Comparison of ENCODE assay signal across 10 mouse cellular contexts in genomic region chr6:54253206-54253605, GRCm38 (mm10).
DNase-seq lines count a peak whose midpoint lies in the region; ATAC-seq and TF ChIP-seq lines count a peak whose summit lies in the region.
"Had no signal": no experiment of that assay in that cellular context is flagged by ENCODE, and none has a peak within 500 bp of the region (broad histone marks: within the 10 kb centered on the region; RNA-seq: fewer than 3 reads in every experiment).

No protein-coding gene starts in this region.

- no peaks in the 10 kb centered on the region for H3K27me3 ChIP-seq in forebrain, postnatal 0 days (ENCODE audit: insufficient read depth, low read length)
- no peaks in the 10 kb centered on the region for H3K27me3 ChIP-seq in forebrain, embryonic 16.5 days (replicated peaks; ENCODE audit: control insufficient read depth, insufficient read depth, low read length)
- H3K27me3 ChIP-seq in lung, postnatal 0 days (replicated peaks; ENCODE audit: insufficient read depth, low read length) = no peaks in the 10 kb centered on the region
- no peaks in the 10 kb centered on the region for H3K27me3 ChIP-seq in midbrain, embryonic 14.5 days (ENCODE audit: control insufficient read depth, insufficient read depth, low read length)
- H3K27me3 ChIP-seq: heart, embryonic 13.5 days; limb, embryonic 15.5 days had no signal

- no peaks in the 10 kb centered on the region for H3K4me1 ChIP-seq in forebrain, postnatal 0 days (ENCODE audit: insufficient read depth)
- peaks cover 5% of the 10 kb centered on the region; the same call in 1 of the 2 replicates for H3K4me1 ChIP-seq in forebrain, embryonic 16.5 days (replicated peaks; ENCODE audit: control insufficient read depth, insufficient read depth, low read length)
- no peaks in the 10 kb centered on the region for H3K4me1 ChIP-seq in lung, postnatal 0 days (ENCODE audit: insufficient read depth, low read depth, low read length)
- H3K4me1 ChIP-seq in midbrain, embryonic 14.5 days (ENCODE audit: control insufficient read depth, insufficient read depth, low read length) = no peaks in the 10 kb centered on the region

- H3K4me2 ChIP-seq in forebrain, postnatal 0 days (ENCODE audit: low read depth) = no peak overlapping the region
- no peak overlapping the region for H3K4me2 ChIP-seq in forebrain, embryonic 16.5 days (ENCODE audit: low read length)
- no peak overlapping the region for H3K4me2 ChIP-seq in lung, postnatal 0 days (replicated peaks; ENCODE audit: low read depth, low read length)
- no peak overlapping the region for H3K4me2 ChIP-seq in midbrain, embryonic 14.5 days (ENCODE audit: low read length)
- H3K4me2 ChIP-seq: heart, embryonic 13.5 days; limb, embryonic 15.5 days had no signal

- TF ChIP-seq EP300 in lung, postnatal 0 days (IDR thresholded peaks at IDR 0.05) = no peak

- WGBS in forebrain, postnatal 0 days = 67% methylated on average over 5 of the region's 5 CpGs
- 63% methylated on average over 5 of the region's 5 CpGs for WGBS in forebrain, embryonic 16.5 days
- WGBS in lung, postnatal 0 days = 66% methylated on average over 5 of the region's 5 CpGs
- WGBS in midbrain, embryonic 14.5 days = 64% methylated on average over 5 of the region's 5 CpGs

- H3K27ac ChIP-seq in forebrain, postnatal 0 days (ENCODE audit: low read depth, low read length) = no peak overlapping the region
- H3K27ac ChIP-seq in forebrain, embryonic 16.5 days (ENCODE audit: low read length) = no peak overlapping the region
- H3K27ac ChIP-seq in lung, postnatal 0 days (ENCODE audit: low read length) = no peak overlapping the region
- H3K27ac ChIP-seq in midbrain, embryonic 14.5 days (replicated peaks; ENCODE audit: low read depth, low read length) = no peak overlapping the region
- H3K27ac ChIP-seq: limb, embryonic 15.5 days had no signal

- DNase-seq in forebrain, postnatal 0 days = no peak
- DNase-seq in right cerebral cortex, postnatal 14 days = peak; percentile 35
- no peak for DNase-seq in right cerebral cortex, postnatal 25 days
- peak; percentile 64 for DNase-seq in cerebellum, adult 9-10 months
- no peak for DNase-seq in lung, postnatal 0 days (ENCODE audit: low spot score)
- DNase-seq in midbrain, embryonic 14.5 days = no peak
- DNase-seq in urinary bladder, postnatal 4 days (ENCODE audit: low spot score in 2 of 2) = no peak

- ATAC-seq in forebrain, postnatal 0 days = no peak
- ATAC-seq in forebrain, embryonic 16.5 days = no peak
- ATAC-seq in lung, postnatal 0 days = 0 out of 2 replicates have a peak, but pooled peaks have one; percentile 8
- ATAC-seq in midbrain, embryonic 14.5 days (ENCODE audit: low FRiP score, low TSS enrichment) = no peak

- peak; percentile 50 for TF ChIP-seq CTCF in forebrain, postnatal 0 days (IDR thresholded peaks at IDR 0.05; ENCODE audit: low read depth)
- peak; percentile 68 for TF ChIP-seq CTCF in lung, postnatal 0 days (IDR thresholded peaks at IDR 0.05)

- no peak overlapping the region for H3K4me3 ChIP-seq in forebrain, postnatal 0 days (ENCODE audit: low read depth, low read length)
- no peak overlapping the region for H3K4me3 ChIP-seq in forebrain, embryonic 16.5 days (replicated peaks; ENCODE audit: low read length)
- H3K4me3 ChIP-seq in lung, postnatal 0 days (ENCODE audit: low read depth, low read length) = no peak overlapping the region
- no peak overlapping the region for H3K4me3 ChIP-seq in midbrain, embryonic 14.5 days (replicated peaks; ENCODE audit: low read depth, low read length)
- H3K4me3 ChIP-seq: heart, embryonic 13.5 days; limb, embryonic 15.5 days had no signal

- H3K36me3 ChIP-seq in forebrain, postnatal 0 days (ENCODE audit: insufficient read depth) = no peaks in the 10 kb centered on the region
- H3K36me3 ChIP-seq in forebrain, embryonic 16.5 days (ENCODE audit: control insufficient read depth, insufficient read depth) = no peaks in the 10 kb centered on the region
- H3K36me3 ChIP-seq in lung, postnatal 0 days (ENCODE audit: insufficient read depth, low read length) = no peaks in the 10 kb centered on the region
- H3K36me3 ChIP-seq in midbrain, embryonic 14.5 days (ENCODE audit: control insufficient read depth, insufficient read depth, low read length) = no peaks in the 10 kb centered on the region
- H3K36me3 ChIP-seq: heart, embryonic 13.5 days; limb, embryonic 15.5 days had no signal

- H3K9me3 ChIP-seq in forebrain, postnatal 0 days (ENCODE audit: low read length) = no peaks in the 10 kb centered on the region
- no peaks in the 10 kb centered on the region for H3K9me3 ChIP-seq in forebrain, embryonic 16.5 days (ENCODE audit: control insufficient read depth, low read length)
- no peaks in the 10 kb centered on the region for H3K9me3 ChIP-seq in lung, postnatal 0 days (ENCODE audit: low read length)
- H3K9me3 ChIP-seq in midbrain, embryonic 14.5 days (ENCODE audit: control insufficient read depth, low read length) = no peaks in the 10 kb centered on the region
- H3K9me3 ChIP-seq: heart, embryonic 13.5 days; limb, embryonic 15.5 days had no signal

- H3K9ac ChIP-seq in forebrain, postnatal 0 days = no peak overlapping the region
- H3K9ac ChIP-seq in forebrain, embryonic 16.5 days (replicated peaks; ENCODE audit: low read depth, low read length) = no peak overlapping the region
- no peak overlapping the region for H3K9ac ChIP-seq in lung, postnatal 0 days (replicated peaks; ENCODE audit: low read depth)
- H3K9ac ChIP-seq in midbrain, embryonic 14.5 days (replicated peaks; ENCODE audit: low read length) = no peak overlapping the region
- H3K9ac ChIP-seq: heart, embryonic 13.5 days; limb, embryonic 15.5 days had no signal

Comparison
In these comparisons a context has a peak if more than half of its experiments do, and no peak if none do; other contexts are left out.
1. DNase-seq: peak in right cerebral cortex, postnatal 14 days (single experiment) and cerebellum, adult 9-10 months (single experiment); none in forebrain, postnatal 0 days (single experiment), right cerebral cortex, postnatal 25 days (single experiment), lung, postnatal 0 days (single experiment), midbrain, embryonic 14.5 days (single experiment) and urinary bladder, postnatal 4 days (0 of 2).